Mouse (Mus musculus) adrenal gland (tissue): ENCODE results near the gene Vmn1r127.
"Not testable (repeated sequence)": the region's sequence is repeated elsewhere in the genome, so short reads cannot be mapped to it uniquely, and the experiment has no call there.

Experiments
- intact Hi-C: fragments of 180-260 bp; cut with DNase I; formaldehyde crosslinking; loops from one replicate; pipeline ENCODE4 v1.15.1; 2025
- long read RNA-seq, 2 experiments: library from polyadenylated mRNA; unstranded; transcript quantifications; one replicate each; pipeline ENCODE4 v2.0.0; 2020; ENCODE audit warnings: borderline replicate concordance in 1 of 2; ENCODE audit not compliant: insufficient replicate concordance in 1 of 2

The Vmn1r127 gene
- long read RNA-seq, experiment 1: 0 reads
- long read RNA-seq, experiment 2: 0 reads

DNA sequence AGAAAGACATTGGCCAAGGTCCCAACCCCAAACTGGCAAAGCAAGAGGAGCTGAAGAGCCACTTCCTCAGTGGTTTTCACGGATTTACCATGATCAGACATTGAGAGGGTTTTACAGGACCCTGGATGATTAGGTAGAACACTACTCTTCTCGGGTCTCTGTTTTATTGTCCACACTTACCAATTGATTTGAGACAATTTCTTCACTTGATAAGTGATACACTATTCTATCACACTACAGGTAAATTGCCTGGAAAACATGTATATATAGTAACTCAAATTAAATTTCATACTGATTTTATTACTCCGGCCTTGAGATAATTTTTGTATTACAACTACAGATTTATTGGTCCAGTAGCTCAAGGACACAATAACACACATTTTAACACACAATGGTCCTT lies at the start of gene Vmn1r127:
TSS of gene Vmn1r127 (minus strand) at position 101 of the 400 bp plus-strand sequence.
- intact Hi-C loops: not testable (repeated sequence)

DNA sequence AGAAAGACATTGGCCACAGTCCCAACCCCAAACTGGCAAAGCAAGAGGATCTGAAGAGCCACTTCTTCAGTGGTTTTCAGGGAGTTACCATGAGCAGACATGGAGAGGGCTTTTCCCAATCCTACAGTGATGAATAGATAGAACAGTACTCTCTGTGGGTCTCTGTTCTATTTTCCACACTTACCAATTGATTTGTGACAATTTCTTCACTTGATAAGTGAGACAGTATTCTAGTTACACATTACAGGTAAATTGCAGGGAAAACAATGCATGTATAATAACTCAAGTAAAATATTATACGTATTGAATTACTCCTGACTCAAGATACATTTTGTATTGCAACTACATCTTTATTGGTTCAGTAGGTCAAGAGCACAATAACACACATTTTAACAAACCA lies 41.5 kb upstream of the Vmn1r127 start, which contains the start of gene Vmn1r129:
TSS of gene Vmn1r129 (minus strand) at position 101 of the 400 bp plus-strand sequence.
- intact Hi-C loops: not testable (repeated sequence)

- intact Hi-C loops: not testable (repeated sequence)
These were observed 29.4 kb upstream of the Vmn1r127 start, which contains the start of gene Vmn1r128 for GRCm38 (mm10) chr7:21349073-21349472. Gene Vmn1r128, plus strand, starts transcription at chr7:21349373.

DNA sequence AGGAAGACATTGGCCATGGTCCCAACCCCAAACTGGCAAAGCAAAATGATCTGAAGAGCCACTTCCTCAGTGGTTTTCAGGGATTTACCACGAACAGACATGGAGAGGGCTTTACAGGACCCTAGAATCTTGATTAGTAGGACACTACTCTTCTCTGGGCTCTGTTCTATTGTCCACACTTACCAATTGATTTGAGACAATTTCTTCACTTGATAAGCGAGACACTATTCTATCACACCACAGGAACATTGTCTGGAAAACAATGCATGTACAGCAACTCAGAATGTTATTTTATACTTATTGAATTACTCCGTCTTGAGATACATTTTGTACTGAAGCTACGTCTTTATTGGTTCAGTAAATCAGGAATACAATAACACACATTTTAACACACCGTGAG lies 18.3 kb downstream of the Vmn1r127 start, which contains the start of gene Vmn1r126:
TSS of gene Vmn1r126 (minus strand) at position 101 of the 400 bp plus-strand sequence.
- intact Hi-C loops: not testable (repeated sequence)

DNA sequence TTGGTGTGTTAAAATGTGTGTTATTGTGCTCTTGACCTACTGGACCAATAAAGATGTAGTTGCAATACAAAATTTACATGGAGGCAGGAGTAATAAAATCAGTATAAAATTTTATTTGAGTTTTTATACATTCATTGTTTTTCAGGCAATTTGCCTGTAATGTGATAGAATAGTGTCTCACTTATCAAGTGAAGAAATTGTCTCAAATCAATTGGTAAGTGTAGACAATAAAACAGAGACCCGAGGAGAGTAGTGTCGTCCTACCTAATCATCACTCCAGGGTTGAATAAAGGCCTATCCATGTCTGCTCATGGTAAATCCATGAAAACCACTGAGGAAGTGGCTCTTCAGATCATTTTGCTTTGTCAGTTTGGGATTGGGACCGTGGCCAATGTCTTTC lies 47.8 kb downstream of the Vmn1r127 start, which contains the start of gene Vmn1r125:
TSS of gene Vmn1r125 (plus strand) at position 301 of the 400 bp plus-strand sequence.
- intact Hi-C loops: not testable (repeated sequence)
